ENCODE assay signal across 10 mouse cellular contexts in genomic region chr17:67638119-67638810, GRCm38 (mm10). TPM values are rescaled to one million over a fixed set of nuclear protein-coding genes. Genes with fewer than 3 reads are reported as not detected.
DNase-seq lines count a peak whose midpoint lies in the region; ATAC-seq and TF ChIP-seq lines count a peak whose summit lies in the region.
"Had no signal": no experiment of that assay in that cellular context is flagged by ENCODE, and none has a peak within 500 bp of the region (broad histone marks: within the 10 kb centered on the region; RNA-seq: fewer than 3 reads in every experiment).

No protein-coding gene starts in this region.

- no peak for ATAC-seq in kidney, embryonic 16.5 days (ENCODE audit: low FRiP score, low TSS enrichment)
- ATAC-seq in heart, postnatal 0 days (ENCODE audit: insufficient read depth, low read depth) = peak; percentile 47; the same call in 1 of the 2 replicates
- ATAC-seq in lung, postnatal 0 days = no peak

- TF ChIP-seq CTCF in heart, postnatal 0 days (IDR thresholded peaks at IDR 0.05; ENCODE audit: low read depth) = no peak
- no peak for TF ChIP-seq CTCF in lung, postnatal 0 days (IDR thresholded peaks at IDR 0.05)

- 65% methylated on average over 10 of the region's 10 CpGs for WGBS in kidney, embryonic 16.5 days
- WGBS in heart, postnatal 0 days = 40% methylated on average over 10 of the region's 10 CpGs
- WGBS in lung, postnatal 0 days = 41% methylated on average over 10 of the region's 10 CpGs

- no peaks in the 10 kb centered on the region for H3K27me3 ChIP-seq in kidney, embryonic 16.5 days (ENCODE audit: insufficient read depth, low read length)
- H3K27me3 ChIP-seq in heart, postnatal 0 days (ENCODE audit: control insufficient read depth, insufficient read depth, low read length) = no peaks in the 10 kb centered on the region
- H3K27me3 ChIP-seq in lung, postnatal 0 days (replicated peaks; ENCODE audit: insufficient read depth, low read length) = no peaks in the 10 kb centered on the region

- H3K27ac ChIP-seq in kidney, embryonic 16.5 days (ENCODE audit: low read length) = no peak overlapping the region
- H3K27ac ChIP-seq in heart, postnatal 0 days (ENCODE audit: low read depth) = no peak overlapping the region
- H3K27ac ChIP-seq in lung, postnatal 0 days (ENCODE audit: low read length) = no peak overlapping the region

- no peak overlapping the region for H3K9ac ChIP-seq in kidney, embryonic 16.5 days (replicated peaks; ENCODE audit: low read length)
- no peak overlapping the region for H3K9ac ChIP-seq in heart, postnatal 0 days (replicated peaks; ENCODE audit: low read depth, low read length)
- H3K9ac ChIP-seq in lung, postnatal 0 days (replicated peaks; ENCODE audit: low read depth) = no peak overlapping the region

- no peak for TF ChIP-seq EP300 in heart, postnatal 0 days (IDR thresholded peaks at IDR 0.05; ENCODE audit: low read depth)
- TF ChIP-seq EP300 in lung, postnatal 0 days (IDR thresholded peaks at IDR 0.05) = no peak

- no peak overlapping the region for H3K4me3 ChIP-seq in kidney, embryonic 16.5 days (ENCODE audit: low read length)
- H3K4me3 ChIP-seq in heart, postnatal 0 days (ENCODE audit: low read depth, low read length) = no peak overlapping the region
- H3K4me3 ChIP-seq in lung, postnatal 0 days (ENCODE audit: low read depth, low read length) = no peak overlapping the region

- no peaks in the 10 kb centered on the region for H3K36me3 ChIP-seq in kidney, embryonic 16.5 days (ENCODE audit: insufficient read depth, low read length)
- H3K36me3 ChIP-seq in heart, postnatal 0 days (replicated peaks; ENCODE audit: control insufficient read depth, insufficient read depth, low read length) = no peaks in the 10 kb centered on the region
- H3K36me3 ChIP-seq in lung, postnatal 0 days (ENCODE audit: insufficient read depth, low read length) = no peaks in the 10 kb centered on the region

- H3K9me3 ChIP-seq in kidney, embryonic 16.5 days (ENCODE audit: low read length) = no peaks in the 10 kb centered on the region
- no peaks in the 10 kb centered on the region for H3K9me3 ChIP-seq in heart, postnatal 0 days (replicated peaks; ENCODE audit: control insufficient read depth, low read length)
- H3K9me3 ChIP-seq in lung, postnatal 0 days (ENCODE audit: low read length) = no peaks in the 10 kb centered on the region

- H3K4me1 ChIP-seq in kidney, embryonic 16.5 days (ENCODE audit: insufficient read depth, low read length) = peaks cover 3% of the 10 kb centered on the region; the same call in 1 of the 2 replicates
- H3K4me1 ChIP-seq in heart, postnatal 0 days (ENCODE audit: control insufficient read depth, insufficient read depth) = peaks cover 7% of the 10 kb centered on the region
- no peaks in the 10 kb centered on the region for H3K4me1 ChIP-seq in lung, postnatal 0 days (ENCODE audit: insufficient read depth, low read depth, low read length)

- peak; percentile 19 for DNase-seq in kidney, adult 18-20 months
- peak; percentile 83 to 84 for DNase-seq in adrenal gland, postnatal 36 days
- peak; percentile 36 for DNase-seq in heart, postnatal 0 days (ENCODE audit: low spot score)
- DNase-seq in lung, postnatal 0 days (ENCODE audit: low spot score) = peak; percentile 25
- DNase-seq in frontal cortex, postnatal 10 days (ENCODE audit: low spot score in 2 of 2) = no peak
- DNase-seq in MN1 (ENCODE audit: low spot score) = no peak
- DNase-seq in spleen, postnatal 36 days (ENCODE audit: low spot score in 2 of 2) = no peak
- DNase-seq: cerebellum, adult 11 months had no signal

- no peak overlapping the region for H3K4me2 ChIP-seq in kidney, embryonic 16.5 days (replicated peaks; ENCODE audit: low read depth, low read length)
- H3K4me2 ChIP-seq in heart, postnatal 0 days (ENCODE audit: low read depth, low read length) = peak overlapping the region; percentile 9; the same call in 1 of the 2 replicates
- no peak overlapping the region for H3K4me2 ChIP-seq in lung, postnatal 0 days (replicated peaks; ENCODE audit: low read depth, low read length)

RNA-seq across cellular contexts. Expression of gene Lrrc30, which starts 5.7 kb away (rescaled TPM):
- polyA plus RNA-seq in kidney, embryonic 16.5 days (2015; fragmentation: Nextera tagmentation; extraction: Ambion mirVana) = not detected in 2 replicates
- total RNA-seq in adrenal gland, postnatal 36 days (2021) = under 1 TPM in 1 of 2 experiments, not detected in 1; 0.92 TPM
- total RNA-seq in heart, postnatal 0 days (2014; rRNA removed; ENCODE audit: low replicate concordance) = not detected in 2 replicates
- polyA plus RNA-seq in heart, postnatal 0 days (2015; fragmentation: Nextera tagmentation; extraction: Ambion mirVana) = 0.11 TPM in 1 of 2 replicates, not detected in the other
- not detected in 2 replicates for polyA plus RNA-seq in lung, postnatal 0 days (2015; fragmentation: Nextera tagmentation; extraction: Ambion mirVana)
- polyA plus RNA-seq: gonadal fat pad, adult 2 months had no signal

RNA-seq across cellular contexts. Expression of gene Lama1, which starts 58.8 kb away (rescaled TPM):
- 45.6 and 50.7 TPM in 2 replicates for polyA plus RNA-seq in kidney, embryonic 16.5 days (2015; fragmentation: Nextera tagmentation; extraction: Ambion mirVana)
- total RNA-seq in adrenal gland, postnatal 36 days (2021) = 10 to 100 TPM; 10.1 to 15.7 TPM
- 0.11 and 0.39 TPM in 2 replicates for total RNA-seq in heart, postnatal 0 days (2014; rRNA removed; ENCODE audit: low replicate concordance)
- polyA plus RNA-seq in heart, postnatal 0 days (2015; fragmentation: Nextera tagmentation; extraction: Ambion mirVana) = 0.01 and 0.03 TPM in 2 replicates
- 0.56 and 0.80 TPM in 2 replicates for polyA plus RNA-seq in lung, postnatal 0 days (2015; fragmentation: Nextera tagmentation; extraction: Ambion mirVana)

Comparison
In these comparisons a context has a peak if more than half of its experiments do, and no peak if none do; other contexts are left out.
1. DNase-seq: peak in kidney, adult 18-20 months (single experiment), adrenal gland, postnatal 36 days (2 of 2), heart, postnatal 0 days (single experiment) and lung, postnatal 0 days (single experiment); none in frontal cortex, postnatal 10 days (0 of 2), MN1 (single experiment) and spleen, postnatal 36 days (0 of 2).
2. RNA of gene Lama1, which starts 58.8 kb away (polyA plus RNA-seq): 45.6 to 50.7 TPM in kidney, embryonic 16.5 days; 0.56 to 0.80 TPM in lung, postnatal 0 days and 0.01 to 0.03 TPM in heart, postnatal 0 days; every median in the first group is over 10 times any median in the second.